Mouse (Mus musculus) kidney, embryonic 14.5 days (tissue): ENCODE data around the gene Slc17a4. TPM values are rescaled to one million over a fixed set of nuclear protein-coding genes. Genes with fewer than 3 reads are reported as not detected.

Source experiments
- ATAC-seq: fragments of 200-750 bp; cut with Nextera tagmentation; 2 replicates; pipeline ENCODE4 v1.8.0; 2017; ENCODE audit warnings: moderate number of reproducible peaks, mild to moderate bottlenecking, moderate TSS enrichment, moderate library complexity; ENCODE audit not compliant: low FRiP score, low TSS enrichment
- H3K27ac ChIP-seq: fragments of 300-500 bp; sonication (generic); 2 replicates; pipeline ENCODE4 v1.5.1; 2014; ENCODE audit warnings: low read depth, mild to moderate bottlenecking, low read length, moderate library complexity, mixed read lengths
- H3K27me3 ChIP-seq: fragments of 300-500 bp; sonication (generic); 2 replicates; pipeline ENCODE4 v1.6.1; 2014; ENCODE audit warnings: mild to moderate bottlenecking, low read length; ENCODE audit not compliant: control insufficient read depth, insufficient read depth
- H3K36me3 ChIP-seq: fragments of 300-500 bp; sonication (generic); 2 replicates; pipeline ENCODE4 v1.6.1; 2014; ENCODE audit warnings: low read length, mixed read lengths; ENCODE audit not compliant: control insufficient read depth, insufficient read depth
- H3K4me1 ChIP-seq: fragments of 300-500 bp; sonication (generic); 2 replicates; pipeline ENCODE4 v1.6.1; 2014; ENCODE audit warnings: low read length, mixed read lengths; ENCODE audit not compliant: control insufficient read depth, insufficient read depth
- H3K4me2 ChIP-seq: fragments of 300-500 bp; sonication (generic); replicated peaks from 2 replicates; pipeline ENCODE4 v1.6.1; 2014; ENCODE audit warnings: low read depth, mild to moderate bottlenecking, low read length
- H3K4me3 ChIP-seq: fragments of 300-500 bp; sonication (generic); 2 replicates; pipeline ENCODE4 v1.5.1; 2014; ENCODE audit warnings: mild to moderate bottlenecking, low read length
- H3K9ac ChIP-seq: fragments of 300-500 bp; sonication (generic); 2 replicates; pipeline ENCODE4 v1.6.1; 2014; ENCODE audit warnings: low read depth, mild to moderate bottlenecking, low read length, moderate library complexity
- H3K9me3 ChIP-seq: fragments of 300-500 bp; sonication (generic); 2 replicates; pipeline ENCODE4 v1.6.1; 2016; ENCODE audit warnings: low read length; ENCODE audit not compliant: control insufficient read depth
- WGBS: fragments of 180-500 bp; shearing (Covaris S2); extraction: QIAGEN DNeasy Blood & Tissue Kit; methylation state at CpG from one replicate; pipeline ENCODE4 v1.1.7; 2014; 5-methylcytosine and 5-hydroxymethylcytosine counted together
- polyA plus RNA-seq: library from polyadenylated mRNA; unstranded; fragments of >200 nt; fragmentation: Nextera tagmentation; extraction: Ambion mirVana; gene quantifications from 2 replicates; pipeline ENCODE4 v1.2.1, GENCODE M21; 2014

Gene Slc17a4
- polyA plus RNA-seq, 1 experiment from 2014 or later: 2.5 TPM

DNA sequence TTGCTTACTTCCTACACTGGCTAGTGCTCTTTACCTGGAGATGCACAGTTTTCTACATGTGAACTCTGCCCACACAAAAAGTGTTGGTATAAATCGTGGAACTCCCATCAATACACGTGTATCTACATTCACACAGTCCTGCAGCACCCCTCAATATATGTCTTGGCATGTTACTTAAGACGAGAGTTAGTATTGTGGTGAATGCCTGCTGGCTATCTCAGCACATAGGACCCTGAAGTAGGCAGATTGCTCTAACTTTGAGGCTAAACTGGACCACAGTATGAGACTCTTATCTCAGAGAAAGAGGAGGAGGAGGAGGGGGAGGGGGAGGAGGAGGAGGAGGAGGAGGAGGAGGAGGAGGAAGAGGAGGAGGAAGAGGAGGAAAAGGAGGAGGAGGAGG is 35.7 kb downstream of the Slc17a4 start:
- H3K27ac ChIP-seq: no peak overlapping the region
- H3K36me3 ChIP-seq: no peaks in the 10 kb centered on the region
- WGBS: 81% methylated on average over 3 of the region's 3 CpGs
- no peak overlapping the region for H3K9ac ChIP-seq
- no peaks in the 10 kb centered on the region for H3K27me3 ChIP-seq
- no peaks in the 10 kb centered on the region for H3K9me3 ChIP-seq
- ATAC-seq: no peak
- no peak overlapping the region for H3K4me2 ChIP-seq
- no peaks in the 10 kb centered on the region for H3K4me1 ChIP-seq
- H3K4me3 ChIP-seq: no peak overlapping the region

GRCm38 (mm10) chr13:23873141-23873540 is 41.7 kb downstream of the Slc17a4 start:
- Histone ChIP-seq H3K4me1 (no peaks in the 10 kb centered on the region), H3K4me2 (no peak overlapping the region), H3K4me3 (no peak overlapping the region), H3K27ac (no peak overlapping the region), H3K9ac (no peak overlapping the region), H3K9me3 (no peaks in the 10 kb centered on the region), H3K36me3 (no peaks in the 10 kb centered on the region), H3K27me3 (no peaks in the 10 kb centered on the region)
- no peak for ATAC-seq
- 73% methylated on average over 5 of the region's 5 CpGs for WGBS

DNA sequence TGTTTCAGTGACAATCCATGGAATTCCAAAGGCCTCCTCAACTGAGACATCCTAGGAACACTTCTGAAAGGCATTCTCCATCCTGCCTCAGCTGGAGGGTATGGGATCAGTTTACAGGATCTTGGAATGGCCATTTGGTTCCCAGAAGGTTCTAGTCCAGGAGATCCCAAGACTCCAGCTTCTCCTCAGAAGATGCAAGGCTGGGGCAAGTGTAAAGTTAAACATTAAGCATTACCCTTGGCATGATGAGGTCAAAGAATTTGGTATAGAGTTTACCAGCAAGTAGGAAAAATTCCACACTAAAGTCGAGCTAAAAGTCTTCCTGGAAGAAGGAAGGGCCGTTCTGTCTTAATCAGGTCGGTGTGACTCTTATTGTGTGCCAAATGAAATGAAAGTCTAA is 44.8 kb downstream of the Slc17a4 start:
- Histone ChIP-seq H3K27ac (no peak overlapping the region), H3K36me3 (no peaks in the 10 kb centered on the region), H3K27me3 (no peaks in the 10 kb centered on the region), H3K9ac (no peak overlapping the region), H3K4me3 (no peak overlapping the region), H3K4me2 (no peak overlapping the region), H3K9me3 (no peaks in the 10 kb centered on the region), H3K4me1 (no peaks in the 10 kb centered on the region)
- ATAC-seq: no peak
- 80% methylated on average over 3 of the region's 3 CpGs for WGBS

- Histone ChIP-seq H3K4me2 (no peak overlapping the region), H3K27ac (no peak overlapping the region), H3K27me3 (no peaks in the 10 kb centered on the region), H3K4me1 (no peaks in the 10 kb centered on the region), H3K36me3 (no peaks in the 10 kb centered on the region), H3K9ac (no peak overlapping the region), H3K9me3 (no peaks in the 10 kb centered on the region), H3K4me3 (no peak overlapping the region)
- ATAC-seq: no peak
- WGBS: 90% methylated on average over 8 of the region's 8 CpGs
These were observed 45.8 kb downstream of the Slc17a4 start for GRCm38 (mm10) chr13:23868790-23869533.

DNA sequence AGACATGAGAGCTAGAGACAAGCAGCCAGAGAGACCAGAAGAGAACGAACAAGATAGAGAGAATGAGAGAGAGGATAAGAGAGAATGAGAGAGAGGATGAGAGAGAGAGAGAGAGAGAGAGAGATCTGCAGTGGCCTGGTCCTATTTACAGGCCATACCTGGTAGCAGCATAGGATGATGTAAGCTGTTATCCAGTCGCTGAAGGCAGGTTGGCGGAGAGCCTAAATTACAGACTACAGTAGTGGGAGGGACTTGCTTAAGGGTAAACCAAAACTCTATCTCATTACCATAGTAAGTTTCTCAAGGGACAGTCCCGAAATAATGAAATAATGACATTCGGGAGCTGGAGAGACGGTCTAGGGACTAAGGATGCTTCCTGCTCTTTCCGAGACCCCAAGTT is 47.4 kb downstream of the Slc17a4 start, which contains the start of gene Slc17a1:
TSS of gene Slc17a1 (plus strand) at position 346 of the 400 bp plus-strand sequence.
- Histone ChIP-seq H3K4me3 (no peak within 1 kb of the TSS), H3K27ac (no peak within 1 kb of the TSS), H3K4me1 (no peaks in the 10 kb centered on the region), H3K27me3 (no peaks in the 10 kb centered on the region), H3K9ac (no peak within 1 kb of the TSS), H3K4me2 (no peak within 1 kb of the TSS), H3K9me3 (no peaks in the 10 kb centered on the region), H3K36me3 (no peaks in the 10 kb centered on the region)
- no peak for ATAC-seq
- WGBS: 91% methylated on average over 7 of the region's 7 CpGs

DNA sequence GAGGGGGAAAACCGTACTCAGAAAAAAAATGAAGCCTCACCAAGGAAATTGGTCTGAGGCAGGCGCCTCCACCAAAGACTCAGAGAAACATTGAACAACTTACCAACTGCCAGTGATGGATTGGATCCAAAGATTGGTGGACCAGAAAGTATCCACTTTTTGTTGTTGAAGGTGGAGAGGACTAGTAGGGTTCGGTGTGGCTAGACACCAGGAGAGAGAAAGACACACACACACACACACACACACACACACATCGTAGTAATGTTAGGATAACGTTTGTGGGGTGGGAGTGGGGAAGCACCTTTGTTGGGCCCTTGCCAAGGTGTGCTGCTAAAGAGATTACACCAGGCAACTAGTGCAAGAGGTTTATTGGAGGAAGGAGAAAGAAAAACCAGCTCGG is 47.8 kb downstream of the Slc17a4 start:
- Histone ChIP-seq H3K4me2 (no peak overlapping the region), H3K4me3 (no peak overlapping the region), H3K27ac (no peak overlapping the region), H3K9me3 (no peaks in the 10 kb centered on the region), H3K4me1 (no peaks in the 10 kb centered on the region), H3K27me3 (no peaks in the 10 kb centered on the region), H3K36me3 (no peaks in the 10 kb centered on the region), H3K9ac (no peak overlapping the region)
- 87% methylated on average over 6 of the region's 6 CpGs for WGBS
- no peak for ATAC-seq

GRCm38 (mm10) chr13:23866086-23866710 is 48.6 kb downstream of the Slc17a4 start:
- no peaks in the 10 kb centered on the region for H3K9me3 ChIP-seq
- H3K9ac ChIP-seq: no peak overlapping the region
- 69% methylated on average over 9 of the region's 9 CpGs for WGBS
- no peaks in the 10 kb centered on the region for H3K36me3 ChIP-seq
- no peaks in the 10 kb centered on the region for H3K4me1 ChIP-seq
- H3K27me3 ChIP-seq: no peaks in the 10 kb centered on the region
- H3K27ac ChIP-seq: no peak overlapping the region
- H3K4me3 ChIP-seq: no peak overlapping the region
- no peak for ATAC-seq
- H3K4me2 ChIP-seq: no peak overlapping the region

DNA sequence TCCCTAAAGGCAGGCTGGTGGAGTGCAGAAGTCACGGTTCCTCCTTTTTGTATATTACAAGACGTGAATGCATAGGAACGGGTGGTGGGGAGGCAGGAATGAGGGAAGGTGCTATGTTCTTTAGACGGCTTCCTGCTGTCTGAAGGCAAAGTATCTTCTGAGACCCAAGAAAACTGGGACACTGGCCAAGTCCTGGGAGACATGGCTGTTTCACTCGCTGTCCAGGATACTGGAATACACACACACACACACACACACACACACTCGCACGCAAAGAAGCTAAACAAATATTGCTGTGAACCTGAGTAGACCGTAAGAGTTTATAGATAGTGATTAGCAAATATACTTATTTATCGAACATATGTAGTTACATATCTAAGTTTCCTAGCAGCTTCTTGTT is 50.1 kb downstream of the Slc17a4 start:
- ATAC-seq: no peak
- no peak overlapping the region for H3K27ac ChIP-seq
- no peaks in the 10 kb centered on the region for H3K9me3 ChIP-seq
- no peaks in the 10 kb centered on the region for H3K27me3 ChIP-seq
- H3K4me2 ChIP-seq: no peak overlapping the region
- no peaks in the 10 kb centered on the region for H3K36me3 ChIP-seq
- H3K4me1 ChIP-seq: no peaks in the 10 kb centered on the region
- H3K4me3 ChIP-seq: no peak overlapping the region
- 80% methylated on average over 9 of the region's 9 CpGs for WGBS
- no peak overlapping the region for H3K9ac ChIP-seq

DNA sequence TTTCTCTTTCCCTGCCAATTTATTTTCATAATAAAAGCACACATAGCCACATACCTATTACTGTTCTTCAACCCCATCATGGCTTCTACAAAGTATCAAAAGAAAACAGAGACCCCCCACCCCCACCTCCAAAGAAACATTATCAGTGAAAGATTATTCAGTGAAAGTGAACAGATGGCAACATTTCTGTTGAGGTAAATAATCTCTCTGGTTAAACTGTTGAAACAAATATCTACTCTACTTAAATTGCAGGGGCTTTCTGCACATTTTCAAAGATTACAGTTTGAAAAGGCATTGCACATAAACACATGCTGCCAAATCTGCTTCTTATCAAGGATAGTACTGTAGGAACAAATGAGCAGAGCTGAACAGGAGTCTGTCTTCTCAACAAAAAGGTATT is 53.0 kb downstream of the Slc17a4 start:
- Histone ChIP-seq H3K9me3 (no peaks in the 10 kb centered on the region), H3K27me3 (no peaks in the 10 kb centered on the region), H3K27ac (no peak overlapping the region), H3K36me3 (no peaks in the 10 kb centered on the region), H3K4me1 (no peaks in the 10 kb centered on the region), H3K4me3 (no peak overlapping the region), H3K9ac (no peak overlapping the region), H3K4me2 (no peak overlapping the region)
- no peak for ATAC-seq
